Mouse (Mus musculus) lung, embryonic 16.5 days (tissue): ENCODE measurements around the gene Usp21. TPM values are rescaled to one million over a fixed set of nuclear protein-coding genes. Genes with fewer than 3 reads are reported as not detected.
A peak's percentile ranks its signal among the peaks of the same experiment; 100 is the strongest.

Experiments
- ATAC-seq: fragments of 200-750 bp; cut with Nextera tagmentation; 2 replicates; pipeline ENCODE4 v1.8.0; 2017; ENCODE audit warnings: low read depth, mild to moderate bottlenecking, moderate library complexity
- H3K27ac ChIP-seq: fragments of 300-500 bp; sonication (generic); 2 replicates; pipeline ENCODE4 v1.5.1; 2014; ENCODE audit warnings: mild to moderate bottlenecking, control low read depth, low read length
- H3K27me3 ChIP-seq: fragments of 300-500 bp; sonication (generic); 2 replicates; pipeline ENCODE4 v1.6.1; 2014; ENCODE audit warnings: low read depth, low read length, mixed read lengths; ENCODE audit not compliant: control insufficient read depth, insufficient read depth
- H3K36me3 ChIP-seq: fragments of 300-500 bp; sonication (generic); 2 replicates; pipeline ENCODE4 v1.6.1; 2014; ENCODE audit warnings: low read length; ENCODE audit not compliant: control insufficient read depth, insufficient read depth
- H3K4me1 ChIP-seq: fragments of 300-500 bp; sonication (generic); replicated peaks from 2 replicates; pipeline ENCODE4 v1.6.1; 2014; ENCODE audit warnings: low read length, mixed read lengths; ENCODE audit not compliant: control insufficient read depth, insufficient read depth
- H3K4me2 ChIP-seq: fragments of 300-500 bp; sonication (generic); 2 replicates; pipeline ENCODE4 v1.6.1; 2014; ENCODE audit warnings: low read depth, low read length, control low read depth
- H3K4me3 ChIP-seq: fragments of 300-500 bp; sonication (generic); 2 replicates; pipeline ENCODE4 v1.5.1; 2014; ENCODE audit warnings: mild to moderate bottlenecking, low read length, control low read depth
- H3K9ac ChIP-seq: fragments of 300-500 bp; sonication (generic); 2 replicates; pipeline ENCODE4 v1.6.1; 2014; ENCODE audit warnings: low read length, control low read depth
- H3K9me3 ChIP-seq: fragments of 300-500 bp; sonication (generic); 2 replicates; pipeline ENCODE4 v1.6.1; 2016; ENCODE audit warnings: low read length; ENCODE audit not compliant: control insufficient read depth
- WGBS: fragments of 180-500 bp; shearing (Covaris S2); extraction: QIAGEN DNeasy Blood & Tissue Kit; methylation state at CpG from one replicate; pipeline ENCODE4 v1.1.7; 2014; 5-methylcytosine and 5-hydroxymethylcytosine counted together
- polyA plus RNA-seq: library from polyadenylated mRNA; unstranded; fragments of >200 nt; fragmentation: Nextera tagmentation; extraction: Ambion mirVana; gene quantifications from 2 replicates; pipeline ENCODE4 v1.2.1, GENCODE M21; 2015

The Usp21 gene
- polyA plus RNA-seq, 1 experiment from 2014 or later: 76.0 TPM

GRCm38 (mm10) chr1:171272086-171272485 is 15.7 kb downstream of the Usp21 start:
- Histone ChIP-seq H3K9ac (no peak overlapping the region; the same call in 1 of the 2 replicates), H3K4me3 (no peak overlapping the region; the same call in 1 of the 2 replicates), H3K4me2 (peak overlapping the region; percentile 73), H3K4me1 (peaks cover 15% of the 10 kb centered on the region), H3K9me3 (no peaks in the 10 kb centered on the region), H3K27ac (peak overlapping the region; percentile 80; the same call in 1 of the 2 replicates), H3K27me3 (no peaks in the 10 kb centered on the region), H3K36me3 (peaks cover 40% of the 10 kb centered on the region)
- ATAC-seq: no peak
- WGBS: 82% methylated on average over 3 of the region's 3 CpGs

- peaks cover 36% of the 10 kb centered on the region for H3K36me3 ChIP-seq
- H3K27ac ChIP-seq: peak overlapping the region; percentile 80
- H3K4me3 ChIP-seq: peak overlapping the region; percentile 77
- H3K27me3 ChIP-seq: no peaks in the 10 kb centered on the region
- no peak for ATAC-seq
- H3K9me3 ChIP-seq: no peaks in the 10 kb centered on the region
- 52% methylated on average over 10 of the region's 10 CpGs for WGBS
- H3K9ac ChIP-seq: peak overlapping the region; percentile 81; the same call in 1 of the 2 replicates
- H3K4me2 ChIP-seq: peak overlapping the region; percentile 73
- H3K4me1 ChIP-seq: peaks cover 15% of the 10 kb centered on the region
These were observed 16.2 kb downstream of the Usp21 start for GRCm38 (mm10) chr1:171271622-171272021.

- Histone ChIP-seq H3K27me3 (no peaks in the 10 kb centered on the region), H3K9ac (peak overlapping the region; percentile 81), H3K4me3 (peak overlapping the region; percentile 77), H3K4me2 (peak overlapping the region; percentile 73), H3K4me1 (peaks cover 15% of the 10 kb centered on the region), H3K9me3 (no peaks in the 10 kb centered on the region), H3K36me3 (peaks cover 31% of the 10 kb centered on the region), H3K27ac (peak overlapping the region; percentile 80)
- no peak for ATAC-seq
- 25% methylated on average over 9 of the region's 9 CpGs for WGBS
These were observed 16.6 kb downstream of the Usp21 start for GRCm38 (mm10) chr1:171271196-171271595.

GRCm38 (mm10) chr1:171270573-171270900 is 17.3 kb downstream of the Usp21 start:
- WGBS: under 1% methylated on average over 19 of the region's 19 CpGs
- Histone ChIP-seq H3K27ac (peak overlapping the region; percentile 80), H3K36me3 (peaks cover 26% of the 10 kb centered on the region), H3K27me3 (no peaks in the 10 kb centered on the region), H3K4me2 (peak overlapping the region; percentile 73), H3K4me3 (peak overlapping the region; percentile 77), H3K9ac (peak overlapping the region; percentile 81), H3K4me1 (peaks cover 15% of the 10 kb centered on the region), H3K9me3 (no peaks in the 10 kb centered on the region)
- ATAC-seq: peak; percentile 82

- Histone ChIP-seq H3K4me1 (peaks cover 15% of the 10 kb centered on the region), H3K4me2 (peak within 1 kb of the TSS; percentile 73), H3K9ac (peak within 1 kb of the TSS; percentile 81), H3K27ac (peak within 1 kb of the TSS; percentile 80), H3K36me3 (peaks cover 21% of the 10 kb centered on the region), H3K27me3 (no peaks in the 10 kb centered on the region), H3K9me3 (no peaks in the 10 kb centered on the region), H3K4me3 (peak within 1 kb of the TSS; percentile 77)
- WGBS: 4% methylated on average over 36 of the region's 36 CpGs
- ATAC-seq: peak; percentile 96
These were observed 17.8 kb downstream of the Usp21 start, which contains the start of gene B4galt3 for GRCm38 (mm10) chr1:171269848-171270572. Gene B4galt3 (plus strand): TSS chr1:171270328.

GRCm38 (mm10) chr1:171268341-171268740 is 19.4 kb downstream of the Usp21 start:
- Histone ChIP-seq H3K36me3 (peaks cover 6% of the 10 kb centered on the region; the same call in 1 of the 2 replicates), H3K9me3 (no peaks in the 10 kb centered on the region), H3K4me3 (no peak overlapping the region), H3K4me1 (peaks cover 19% of the 10 kb centered on the region), H3K27me3 (no peaks in the 10 kb centered on the region), H3K4me2 (no peak overlapping the region), H3K9ac (no peak overlapping the region), H3K27ac (no peak overlapping the region)
- 70% methylated on average over 1 of the region's 1 CpGs for WGBS
- ATAC-seq: no peak

- 42% methylated on average over 4 of the region's 4 CpGs for WGBS
- H3K27ac ChIP-seq: no peak overlapping the region
- no peak overlapping the region for H3K4me2 ChIP-seq
- no peak overlapping the region for H3K4me3 ChIP-seq
- no peaks in the 10 kb centered on the region for H3K36me3 ChIP-seq
- no peaks in the 10 kb centered on the region for H3K27me3 ChIP-seq
- no peaks in the 10 kb centered on the region for H3K9me3 ChIP-seq
- no peak for ATAC-seq
- H3K9ac ChIP-seq: no peak overlapping the region
- H3K4me1 ChIP-seq: peaks cover 22% of the 10 kb centered on the region
These were observed 21.6 kb downstream of the Usp21 start for GRCm38 (mm10) chr1:171265971-171266744.

GRCm38 (mm10) chr1:171263666-171264461 is 23.9 kb downstream of the Usp21 start:
- Histone ChIP-seq H3K27ac (peak overlapping the region; percentile 92), H3K4me3 (no peak overlapping the region), H3K4me2 (no peak overlapping the region), H3K9ac (no peak overlapping the region), H3K4me1 (peaks cover 31% of the 10 kb centered on the region), H3K36me3 (no peaks in the 10 kb centered on the region), H3K9me3 (no peaks in the 10 kb centered on the region), H3K27me3 (no peaks in the 10 kb centered on the region)
- peak; percentile 5 for ATAC-seq
- 65% methylated on average over 3 of the region's 3 CpGs for WGBS
